Mouse (Mus musculus) ES-Bruce4 (cell line): ENCODE measurements around the gene Bsn. TPM values are rescaled to one million over a fixed set of nuclear protein-coding genes. Genes with fewer than 3 reads are reported as not detected.

Experiments used
- H3K27ac ChIP-seq: 2 replicates; pipeline ENCODE4 v1.5.1; 2012; ENCODE audit warnings: low read length, inconsistent platforms; ENCODE audit not compliant: insufficient read depth
- H3K27me3 ChIP-seq: 2 replicates; pipeline ENCODE4 v1.6.1; 2012; ENCODE audit warnings: mild to moderate bottlenecking, low read length, inconsistent platforms; ENCODE audit not compliant: control insufficient read depth, poor library complexity, insufficient read depth, severe bottlenecking
- H3K36me3 ChIP-seq: 2 replicates; pipeline ENCODE4 v1.6.1; 2012; ENCODE audit warnings: inconsistent platforms, mild to moderate bottlenecking, low read length, moderate library complexity; ENCODE audit not compliant: control insufficient read depth, poor library complexity, insufficient read depth, severe bottlenecking
- H3K4me1 ChIP-seq: one replicate; pipeline ENCODE4 v1.8.1; 2011; ENCODE audit warnings: low read length; ENCODE audit not compliant: control insufficient read depth, insufficient read depth
- H3K4me3 ChIP-seq: 2 replicates; pipeline ENCODE4 v1.5.1; 2011; ENCODE audit warnings: low read depth, mild to moderate bottlenecking, low read length
- H3K9ac ChIP-seq: 2 replicates; pipeline ENCODE4 v1.6.1; 2012; ENCODE audit warnings: low read depth, mild to moderate bottlenecking, inconsistent platforms; ENCODE audit not compliant: poor library complexity, severe bottlenecking
- H3K9me3 ChIP-seq: replicated peaks from 2 replicates; pipeline ENCODE4 v1.6.1; 2012; ENCODE audit warnings: mild to moderate bottlenecking, low read length, inconsistent platforms; ENCODE audit not compliant: control insufficient read depth, poor library complexity, insufficient read depth, severe bottlenecking
- CTCF ChIP-seq: IDR thresholded peaks from one replicate; pipeline ENCODE4 v1.8.1; 2011; ENCODE audit warnings: low read depth, low read length
- EP300 ChIP-seq: IDR thresholded peaks from 2 replicates; pipeline ENCODE4 v1.6.1; 2011; ENCODE audit warnings: low read depth, low read length; ENCODE audit not compliant: insufficient read depth
- POLR2A ChIP-seq: IDR thresholded peaks from one replicate; pipeline ENCODE4 v1.8.1; 2011; ENCODE audit warnings: low read length; ENCODE audit not compliant: insufficient read depth
- polyA plus RNA-seq: library from polyadenylated mRNA; stranded (reverse); fragments of >200 nt; gene quantifications from 2 replicates; pipeline ENCODE4 v1.2.4, GENCODE M21; 2011; ENCODE audit warnings: low read depth; ENCODE audit not compliant: missing spikeins, insufficient read depth, insufficient read length

The Bsn gene
- polyA plus RNA-seq, 1 experiment, result 0.43 TPM

DNA sequence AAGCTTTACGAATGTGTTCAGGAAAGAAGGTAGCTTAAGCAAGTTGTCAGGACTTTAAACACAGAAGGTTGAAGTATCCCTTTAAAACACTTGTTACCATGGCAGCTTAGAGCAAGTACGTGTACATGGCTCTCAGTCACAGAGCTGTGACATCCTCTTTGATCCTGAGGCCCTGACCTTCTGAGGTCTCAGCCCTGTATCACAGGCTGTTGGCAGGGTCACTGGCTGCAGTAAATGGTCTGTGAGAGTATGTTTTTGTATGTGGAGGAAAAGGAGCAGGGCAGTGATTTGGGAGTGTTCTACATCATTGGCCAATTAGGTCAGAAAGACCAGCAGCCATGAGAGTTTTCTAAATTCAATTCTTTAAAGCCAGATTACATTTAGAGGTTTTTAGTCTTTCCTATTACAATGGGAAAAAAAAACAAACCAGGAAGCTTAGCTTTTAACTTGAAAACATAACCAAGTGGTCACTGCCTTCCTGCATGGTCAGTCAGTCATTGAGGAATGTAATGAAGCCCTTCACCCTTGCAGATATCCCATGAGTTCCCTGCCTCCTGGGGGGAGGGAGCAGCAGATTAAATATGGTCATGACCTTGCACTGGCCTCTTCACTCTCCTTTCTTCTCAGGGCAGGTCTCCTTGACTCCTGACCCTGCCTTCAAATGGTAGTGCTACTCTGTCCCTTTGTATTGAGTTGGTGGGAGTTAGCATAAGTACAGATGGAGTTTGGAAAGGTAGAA is 37.9 kb upstream of the Bsn start:
- peaks cover 8% of the 10 kb centered on the region for H3K36me3 ChIP-seq
- peaks cover 1% of the 10 kb centered on the region for H3K4me1 ChIP-seq
- H3K27ac ChIP-seq, result no peak overlapping the region
- H3K27me3 ChIP-seq, result no peaks in the 10 kb centered on the region
- TF ChIP-seq POLR2A, result no peak
- no peak for TF ChIP-seq EP300
- TF ChIP-seq CTCF, result no peak
- no peak overlapping the region for H3K9ac ChIP-seq
- H3K9me3 ChIP-seq, result no peaks in the 10 kb centered on the region
- H3K4me3 ChIP-seq, result no peak overlapping the region

DNA sequence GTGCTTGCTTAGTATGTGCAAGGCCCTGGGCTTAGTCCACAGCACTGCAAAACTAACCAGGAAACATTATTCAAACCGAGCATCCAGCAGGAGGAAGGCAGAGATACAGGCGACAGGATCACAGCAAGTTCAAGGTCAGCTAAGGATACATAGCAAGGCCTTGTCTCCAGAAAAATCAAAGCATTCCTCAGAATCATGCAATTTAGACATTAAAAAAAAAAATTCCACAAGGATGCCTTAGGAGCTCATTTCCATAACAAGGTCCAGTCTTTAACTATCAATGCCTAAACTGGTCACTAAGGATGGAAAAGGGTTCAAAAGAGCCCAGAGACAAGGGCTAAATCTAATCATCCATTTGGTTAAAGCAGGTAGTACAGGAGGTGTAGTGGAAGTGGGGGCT is 35.0 kb upstream of the Bsn start:
- Histone ChIP-seq H3K4me3 (no peak overlapping the region), H3K36me3 (peaks cover 4% of the 10 kb centered on the region), H3K27me3 (no peaks in the 10 kb centered on the region), H3K9ac (no peak overlapping the region), H3K9me3 (no peaks in the 10 kb centered on the region), H3K4me1 (peaks cover 1% of the 10 kb centered on the region), H3K27ac (no peak overlapping the region)
- no peak for TF ChIP-seq POLR2A
- TF ChIP-seq CTCF, result no peak
- no peak for TF ChIP-seq EP300

DNA sequence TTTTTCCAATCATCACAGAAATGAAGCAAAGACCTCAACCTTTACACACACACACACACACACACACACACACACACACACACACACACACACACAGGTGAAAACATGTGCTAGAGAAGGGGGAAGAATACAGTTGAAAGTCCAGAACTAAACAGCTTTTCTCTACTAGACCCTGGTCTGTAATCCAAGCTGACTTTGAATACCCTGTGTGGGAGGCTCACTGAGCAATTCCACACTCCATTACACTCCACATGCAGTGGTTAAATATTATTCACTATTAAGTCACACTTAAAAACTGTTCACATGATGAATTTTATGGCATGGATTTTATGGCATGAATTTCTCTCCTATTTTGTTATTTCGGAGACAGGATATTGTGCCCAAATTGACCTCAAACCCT is 33.4 kb upstream of the Bsn start:
- no peak overlapping the region for H3K9ac ChIP-seq
- H3K9me3 ChIP-seq, result no peaks in the 10 kb centered on the region
- H3K4me1 ChIP-seq, result no peaks in the 10 kb centered on the region
- no peaks in the 10 kb centered on the region for H3K27me3 ChIP-seq
- no peak overlapping the region for H3K4me3 ChIP-seq
- no peaks in the 10 kb centered on the region; the same call in 1 of the 2 replicates for H3K36me3 ChIP-seq
- TF ChIP-seq CTCF (no peak), EP300 (no peak), POLR2A (no peak)
- H3K27ac ChIP-seq, result no peak overlapping the region

DNA sequence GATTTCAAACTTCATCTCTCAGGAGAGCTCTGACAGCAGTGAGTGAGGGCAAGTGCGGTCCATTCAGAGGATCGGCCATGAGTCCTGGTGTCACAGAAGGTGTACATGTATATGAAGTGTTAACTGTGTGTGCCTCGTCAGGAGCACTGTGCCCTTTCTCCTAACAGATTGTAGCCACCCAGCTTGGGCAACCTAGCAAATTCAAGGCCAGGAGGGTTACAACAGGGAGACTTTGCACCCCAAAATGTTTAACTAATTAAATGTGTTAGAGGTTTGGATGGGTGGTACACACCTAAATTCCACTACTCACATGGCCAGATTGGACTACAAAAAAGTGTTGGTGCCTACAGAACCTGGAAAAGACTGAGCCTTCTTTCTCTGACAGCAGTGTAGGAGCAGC is 31.4 kb upstream of the Bsn start:
- no peak overlapping the region for H3K9ac ChIP-seq
- no peaks in the 10 kb centered on the region for H3K27me3 ChIP-seq
- H3K9me3 ChIP-seq, result no peaks in the 10 kb centered on the region
- H3K36me3 ChIP-seq, result peaks cover 15% of the 10 kb centered on the region
- H3K27ac ChIP-seq, result no peak overlapping the region
- TF ChIP-seq POLR2A, result no peak
- TF ChIP-seq EP300, result no peak
- TF ChIP-seq CTCF, result no peak
- H3K4me3 ChIP-seq, result no peak overlapping the region
- no peaks in the 10 kb centered on the region for H3K4me1 ChIP-seq

GRCm38 (mm10) chr9:108220380-108220774 is 30.2 kb upstream of the Bsn start:
- no peak overlapping the region for H3K9ac ChIP-seq
- no peak overlapping the region for H3K4me3 ChIP-seq
- no peak for TF ChIP-seq CTCF
- no peak for TF ChIP-seq POLR2A
- TF ChIP-seq EP300, result no peak
- H3K9me3 ChIP-seq, result no peaks in the 10 kb centered on the region
- H3K36me3 ChIP-seq, result peaks cover 20% of the 10 kb centered on the region
- no peaks in the 10 kb centered on the region for H3K4me1 ChIP-seq
- no peaks in the 10 kb centered on the region for H3K27me3 ChIP-seq
- H3K27ac ChIP-seq, result no peak overlapping the region

- Histone ChIP-seq H3K9ac (no peak overlapping the region), H3K27me3 (no peaks in the 10 kb centered on the region), H3K27ac (no peak overlapping the region), H3K36me3 (peaks cover 20% of the 10 kb centered on the region), H3K9me3 (no peaks in the 10 kb centered on the region), H3K4me1 (no peaks in the 10 kb centered on the region), H3K4me3 (no peak overlapping the region)
- no peak for TF ChIP-seq POLR2A
- TF ChIP-seq EP300, result no peak
- TF ChIP-seq CTCF, result no peak
Measured at GRCm38 (mm10) chr9:108219766-108220379, 29.7 kb upstream of the Bsn start.
